Mouse (Mus musculus) left cerebral cortex, postnatal 14 days (tissue): ENCODE measurements at regions not wholly inside any gene's neighbourhood (a gene's known extent, or its start where the extent isn't known, plus 50 kb on each side); places are given as distances from the start of the nearest gene placed in this dataset.

Source experiments
- DNase-seq, 2 experiments: peaks; one replicate each; pipeline ENCODE4 v3.0.0; 2021 to 2022; ENCODE audit warnings: low spot score in 2 of 2, mixed read lengths in 1 of 2
- intact Hi-C: fragments of 180-260 bp; cut with DNase I; formaldehyde crosslinking; loops from one replicate; pipeline ENCODE4 v1.15.1; 2025

DNA sequence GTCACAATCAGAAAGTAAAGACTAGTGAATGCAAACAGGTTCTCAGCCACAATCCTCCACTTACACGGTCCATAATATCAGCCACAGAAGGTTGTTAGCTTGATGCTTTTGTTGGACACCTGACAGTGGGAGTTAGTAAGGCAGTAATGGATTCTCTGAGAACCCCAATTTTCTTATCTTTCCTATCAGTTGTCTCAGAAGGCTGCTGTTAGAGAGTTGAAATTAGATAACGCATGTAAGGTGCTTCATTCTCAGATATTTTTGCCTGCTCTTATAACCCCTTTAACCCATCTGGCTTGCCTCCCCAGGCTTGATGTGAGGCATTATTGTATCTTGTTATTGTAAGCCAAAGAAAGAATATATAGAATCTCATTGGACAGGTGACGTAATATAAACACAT, 63.0 kb upstream of the Ube2e3 start:
- intact Hi-C loops: no loop called here
- no peak for DNase-seq

GRCm38 (mm10) chr2:78803543-78803942, 64.4 kb upstream of the Ube2e3 start:
- DNase-seq: no peak
- intact Hi-C loops: no loop called here

GRCm38 (mm10) chr2:78795446-78795845, 72.5 kb upstream of the Ube2e3 start:
- DNase-seq: peak; percentile 3 to 41
- intact Hi-C loops: no loop called here

DNA sequence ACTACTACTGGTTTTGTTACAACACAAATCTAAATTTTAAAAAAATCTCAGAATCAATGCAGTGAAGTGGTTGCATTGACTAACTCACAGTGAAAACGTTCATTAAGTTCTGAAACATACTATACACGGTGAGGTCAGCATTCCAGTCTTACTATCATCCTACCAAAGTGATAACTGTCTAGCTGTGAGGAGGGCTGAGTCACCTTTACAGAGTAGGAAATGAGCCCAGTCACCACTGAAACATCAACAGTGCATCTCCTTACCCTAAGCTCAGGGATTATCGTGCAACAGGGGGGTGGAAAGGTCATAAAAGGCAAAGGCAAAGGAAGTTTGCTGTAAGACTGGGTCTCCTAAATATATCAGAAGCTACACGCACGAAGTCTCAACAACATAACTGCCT, 73.2 kb upstream of the Ube2e3 start:
- no peak for DNase-seq
- intact Hi-C loops: no loop called here

DNA sequence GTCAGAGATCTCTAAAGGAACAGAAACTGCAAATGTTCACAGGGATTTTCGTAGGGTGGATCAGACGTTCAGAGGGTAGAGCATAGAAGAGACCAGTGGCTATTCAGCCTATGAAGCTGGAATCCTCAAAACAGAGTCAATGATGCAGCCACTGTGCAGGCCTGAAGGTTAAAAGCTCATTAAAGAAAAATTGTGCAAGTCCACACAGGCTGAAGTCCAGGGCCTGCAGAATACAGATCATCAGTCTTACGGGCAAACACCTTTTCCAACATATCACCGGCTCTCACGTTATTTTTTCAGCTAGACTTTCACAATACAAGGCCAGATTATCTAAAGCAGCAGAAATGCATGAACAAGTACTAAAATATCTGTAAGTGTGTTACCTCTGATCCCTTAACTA, 78.8 kb upstream of the Ube2e3 start:
- DNase-seq: no peak
- intact Hi-C loops: no loop called here

DNA sequence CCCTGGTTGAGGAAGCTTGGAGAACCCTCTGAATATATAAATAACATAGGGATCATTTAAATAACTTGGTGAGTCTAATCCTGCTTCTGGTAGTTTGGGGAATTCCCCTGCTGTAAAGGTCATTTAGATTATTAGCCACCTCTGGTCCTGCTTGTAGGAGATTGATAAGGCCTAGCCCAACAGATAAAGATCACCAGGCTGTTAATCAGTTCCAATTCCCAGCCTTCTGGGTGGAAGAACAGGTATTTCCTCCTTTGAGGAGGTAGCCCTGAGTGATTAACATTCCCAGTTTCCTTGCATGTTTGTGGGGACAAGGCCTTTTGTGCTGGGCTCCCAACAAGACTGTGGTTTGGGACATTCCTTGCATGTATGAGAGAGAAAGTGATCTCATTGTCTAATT, 79.7 kb upstream of the Ube2e3 start:
- no peak for DNase-seq
- intact Hi-C loops: no loop called here

- intact Hi-C loops: no loop called here
- DNase-seq: no peak
Measured at GRCm38 (mm10) chr2:78779949-78780348, 88.0 kb upstream of the Ube2e3 start.

DNA sequence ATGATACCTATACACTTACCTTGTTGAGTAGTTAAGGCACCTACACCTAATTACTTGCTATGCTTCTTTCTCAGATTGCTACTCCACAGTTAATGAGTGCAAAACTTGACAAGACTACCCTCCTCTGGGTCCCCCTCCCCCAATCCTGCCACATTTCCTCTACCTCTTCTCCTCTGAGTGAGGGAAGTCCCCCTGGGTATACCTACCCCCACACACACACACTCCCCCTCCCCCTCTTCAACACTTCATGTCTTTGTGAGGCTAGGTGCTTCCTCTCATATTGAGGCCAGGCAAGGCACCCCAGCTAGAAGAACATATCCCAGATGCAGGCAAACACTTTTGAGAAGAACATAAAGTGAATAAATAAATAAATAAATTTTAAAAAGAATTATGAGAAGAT, 90.3 kb upstream of the Ube2e3 start:
- no peak for DNase-seq
- intact Hi-C loops: no loop called here

DNA sequence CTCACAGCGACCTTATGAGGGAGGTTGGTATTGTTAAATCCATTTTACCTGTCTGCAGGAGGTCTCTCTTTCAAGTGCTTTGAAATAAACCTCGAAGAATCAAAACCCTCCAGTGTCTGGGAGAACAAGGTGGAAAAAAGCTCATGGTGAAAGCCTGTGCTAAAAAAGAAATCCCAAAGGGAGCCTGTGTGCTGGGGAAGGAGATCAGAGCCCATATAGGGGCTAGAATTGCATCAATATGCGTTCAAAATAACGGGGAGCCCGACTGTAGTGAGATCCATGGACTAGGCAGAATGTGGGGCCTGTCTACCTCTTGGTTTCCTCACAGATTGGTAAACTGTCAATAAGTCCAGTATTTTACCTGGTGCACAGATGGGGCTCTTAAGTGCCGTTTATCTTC, 113.6 kb upstream of the Ube2e3 start:
- intact Hi-C loops: no loop called here
- DNase-seq: no peak

- intact Hi-C loops: no loop called here
- DNase-seq: peak; percentile 5 to 24
Measured at GRCm38 (mm10) chr2:78753918-78754317, 114.0 kb upstream of the Ube2e3 start.

DNA sequence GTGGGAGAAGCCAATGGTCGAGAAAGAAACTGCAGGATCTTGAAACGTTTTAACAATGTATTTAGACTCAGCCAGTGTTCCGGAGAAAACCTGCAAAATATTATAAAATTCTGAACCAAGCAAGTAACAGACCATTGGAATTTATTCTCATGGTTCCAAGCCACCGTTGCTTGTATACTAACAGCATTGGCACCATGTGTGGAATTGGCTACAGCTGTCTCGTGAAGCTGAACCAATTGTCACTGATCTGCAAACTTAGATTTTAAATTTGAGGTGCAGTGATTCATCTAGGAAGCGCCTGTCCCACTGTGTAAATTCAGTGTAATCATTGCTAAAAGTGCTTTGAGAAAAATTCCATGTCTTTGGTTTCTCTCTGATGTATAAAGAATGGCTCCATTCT, 137.8 kb upstream of the Ube2e3 start:
- no peak for DNase-seq
- intact Hi-C loops: no loop called here

- DNase-seq: no peak
- intact Hi-C loops: no loop called here
Measured at GRCm38 (mm10) chr2:78726060-78726459, 141.9 kb upstream of the Ube2e3 start.

DNA sequence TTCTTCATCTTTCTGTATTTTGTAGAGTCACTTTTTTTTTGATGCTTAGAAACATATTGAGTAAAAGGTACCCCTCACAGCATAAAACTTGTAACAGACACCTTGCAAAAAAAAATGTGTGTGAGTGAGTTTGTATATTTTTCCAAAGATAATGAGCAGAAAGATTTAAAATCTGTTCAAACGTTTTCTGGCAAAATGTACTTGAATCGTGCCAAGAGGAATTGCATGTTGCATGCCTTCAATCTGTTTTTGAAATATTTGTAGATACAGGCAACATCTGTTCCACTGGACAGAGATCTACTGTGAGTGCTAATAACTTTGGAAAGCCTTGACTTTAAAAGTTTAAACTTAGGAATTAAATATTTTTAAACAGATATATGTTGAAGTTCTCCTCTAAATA, 143.5 kb upstream of the Ube2e3 start:
- no peak for DNase-seq
- intact Hi-C loops: no loop called here

DNA sequence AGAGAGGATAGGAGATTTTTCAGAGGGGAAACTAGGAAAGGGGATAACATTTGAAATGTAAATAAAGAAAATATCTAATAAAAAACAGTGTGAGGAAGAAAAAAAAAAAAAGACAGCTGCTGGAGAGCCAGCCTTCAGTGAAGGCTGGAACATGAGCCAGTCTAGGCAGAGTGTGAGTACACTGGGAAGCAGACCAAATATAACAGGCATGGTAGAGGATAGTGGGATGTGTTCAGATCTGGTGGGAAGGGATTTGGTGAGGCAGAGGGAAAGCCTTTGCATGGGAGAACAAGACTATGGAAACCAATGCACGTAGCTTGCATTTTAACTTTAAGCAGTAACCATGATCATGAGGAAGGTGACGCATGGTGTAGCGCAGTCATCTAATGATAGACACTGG, 144.5 kb upstream of the Ube2e3 start:
- DNase-seq: peak; percentile 4 to 22
- intact Hi-C loops: no loop called here

- DNase-seq: peak; percentile 6 to 50
- intact Hi-C loops: no loop called here
Measured at GRCm38 (mm10) chr2:78722739-78723138, 145.2 kb upstream of the Ube2e3 start.

- intact Hi-C loops: no loop called here
- DNase-seq: no peak
Measured at GRCm38 (mm10) chr2:78718550-78718949, 149.4 kb upstream of the Ube2e3 start.

DNA sequence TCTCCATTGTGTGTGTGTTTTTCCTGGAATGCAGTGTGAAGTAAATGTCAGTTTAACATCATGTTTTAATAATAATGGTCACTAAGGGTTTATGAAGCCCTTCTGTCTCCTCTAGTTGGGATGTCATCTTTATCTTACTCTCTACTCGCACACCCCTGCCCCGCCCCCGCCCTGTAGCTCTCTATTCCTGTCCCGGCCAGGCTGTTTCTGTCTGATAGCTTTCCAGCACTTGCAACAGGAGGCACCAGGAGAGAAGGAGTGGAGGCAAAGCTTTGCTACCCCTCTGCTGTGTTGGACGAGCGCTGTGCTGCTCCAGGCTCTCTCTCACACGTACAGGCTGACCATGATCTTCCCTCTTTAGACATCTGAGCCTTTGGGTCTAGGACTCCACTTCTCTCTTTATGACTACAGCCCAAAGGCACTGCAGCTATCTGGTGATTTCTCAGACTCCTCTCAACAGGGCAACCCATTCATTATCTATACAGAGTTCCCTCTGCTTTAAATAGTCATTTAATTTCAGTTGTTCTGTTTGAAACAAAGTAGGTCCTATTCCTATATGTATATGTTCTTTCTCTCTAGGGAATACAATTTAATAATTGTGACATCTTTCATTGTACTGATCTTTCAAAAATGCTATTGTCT, 151.6 kb upstream of the Ube2e3 start:
- intact Hi-C loops: no loop called here
- no peak for DNase-seq

DNA sequence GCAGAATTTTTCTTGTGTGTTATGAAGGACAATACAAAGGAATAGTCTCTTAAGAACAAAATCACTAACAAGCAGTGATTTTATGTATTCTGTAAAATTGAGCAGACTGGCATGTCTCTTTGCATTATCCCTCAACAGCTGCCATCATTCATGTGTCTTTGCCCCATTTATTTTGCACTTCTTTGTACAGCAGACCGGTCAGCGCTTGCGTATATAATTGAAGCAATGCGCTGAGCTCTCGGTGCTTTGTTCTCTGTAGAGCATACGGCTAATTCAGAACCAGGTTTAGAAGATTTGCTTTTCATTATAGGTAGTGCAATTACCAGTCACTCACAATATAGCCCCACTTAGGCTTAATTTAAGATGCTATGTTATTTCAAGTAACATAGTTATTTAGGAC, 173.1 kb upstream of the Ube2e3 start:
- no peak for DNase-seq
- intact Hi-C loops: no loop called here

DNA sequence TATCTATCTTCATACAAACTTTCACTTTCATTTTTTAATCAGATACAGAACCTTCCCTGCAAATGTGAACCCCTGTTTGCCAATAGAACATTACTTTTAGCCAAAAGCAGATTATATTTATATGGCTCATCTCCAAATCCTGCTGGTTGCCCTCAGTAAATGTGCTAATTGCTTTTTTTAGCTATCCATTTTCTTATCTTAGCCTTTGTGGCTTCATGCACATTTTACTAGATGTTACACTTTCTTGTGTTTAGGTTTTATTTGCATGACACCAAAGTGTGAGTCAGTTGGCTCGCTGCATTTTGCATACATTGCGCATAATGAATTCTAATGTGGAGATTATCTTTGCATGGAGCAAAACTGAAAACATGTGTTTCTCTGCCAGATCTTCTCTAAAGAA, 211.3 kb upstream of the Ube2e3 start:
- intact Hi-C loops: no loop called here
- DNase-seq: peak in 1 of 2 experiments; percentile 15

GRCm38 (mm10) chr2:78655156-78655855, 212.6 kb upstream of the Ube2e3 start:
- DNase-seq: peak; percentile 31 to 65
- intact Hi-C loops: no loop called here

DNA sequence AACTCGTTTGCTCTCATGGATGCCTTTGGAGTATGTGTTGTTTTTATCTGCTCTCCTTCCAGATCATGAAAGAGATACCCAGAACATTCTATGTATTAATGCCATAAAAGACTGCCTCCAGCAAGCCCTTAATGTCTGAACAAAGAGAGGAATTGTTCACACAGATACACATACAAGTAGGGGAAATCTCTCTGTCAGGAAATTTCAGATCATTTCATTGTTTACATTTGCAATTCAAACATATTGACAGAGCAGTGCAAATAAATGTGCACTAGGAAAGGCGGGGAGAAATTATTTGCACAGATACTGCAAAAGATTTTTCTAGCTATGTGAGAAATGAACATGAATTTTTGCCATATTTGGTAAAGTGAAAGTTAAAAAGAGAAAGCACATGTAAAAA, 216.4 kb upstream of the Ube2e3 start:
- intact Hi-C loops: no loop called here
- no peak for DNase-seq

- no peak for DNase-seq
- intact Hi-C loops: no loop called here
Measured at GRCm38 (mm10) chr2:78640361-78640760, 227.6 kb upstream of the Ube2e3 start.
